Mouse (Mus musculus) cortical plate, adult 2 months (tissue): ENCODE results near the gene Tbl1xr1. TPM values are rescaled to one million over a fixed set of nuclear protein-coding genes. Genes with fewer than 3 reads are reported as not detected.

ENCODE experiments used
- H3K27ac ChIP-seq: fragments of 200-500 bp; 2 replicates; pipeline ENCODE4 v1.5.1; 2012; ENCODE audit warnings: low read length, control low read depth, inconsistent platforms; ENCODE audit not compliant: insufficient read depth
- H3K4me1 ChIP-seq: fragments of 200-500 bp; 2 replicates; pipeline ENCODE4 v1.6.1; 2011; ENCODE audit warnings: low read length; ENCODE audit not compliant: control insufficient read depth, insufficient read depth
- H3K4me3 ChIP-seq: fragments of 200-500 bp; 2 replicates; pipeline ENCODE4 v1.5.1; 2011; ENCODE audit warnings: mild to moderate bottlenecking, low read length, control low read depth; ENCODE audit not compliant: insufficient read depth
- CTCF ChIP-seq: fragments of 200-500 bp; IDR thresholded peaks from 2 replicates; pipeline ENCODE4 v1.5.1; 2011; ENCODE audit warnings: mild to moderate bottlenecking, control low read depth, low read length; ENCODE audit not compliant: insufficient read depth; ENCODE audit errors: extremely low read depth
- POLR2A ChIP-seq: fragments of 200-500 bp; IDR thresholded peaks from 2 replicates; pipeline ENCODE4 v1.6.1; 2011; ENCODE audit warnings: mild to moderate bottlenecking, low read length, control low read depth; ENCODE audit not compliant: insufficient read depth; ENCODE audit errors: extremely low read depth
- polyA plus RNA-seq: library from polyadenylated mRNA; depleted of rRNA; stranded (reverse); fragments of >200 nt; gene quantifications from 2 replicates; pipeline ENCODE4 v1.2.3, GENCODE M21; 2012

Gene Tbl1xr1
- polyA plus RNA-seq, 1 experiment, result 48.9 TPM

GRCm38 (mm10) chr3:22228052-22228451 lies 151.6 kb downstream of the Tbl1xr1 start:
- H3K4me3 ChIP-seq, result no peak overlapping the region
- no peak overlapping the region for H3K27ac ChIP-seq
- no peak for TF ChIP-seq POLR2A
- no peak for TF ChIP-seq CTCF
- no peaks in the 10 kb centered on the region for H3K4me1 ChIP-seq

- H3K4me3 ChIP-seq, result no peak overlapping the region
- H3K27ac ChIP-seq, result no peak overlapping the region
- H3K4me1 ChIP-seq, result no peaks in the 10 kb centered on the region
- no peak for TF ChIP-seq CTCF
- no peak for TF ChIP-seq POLR2A
Measured at GRCm38 (mm10) chr3:22230635-22231034, 154.2 kb downstream of the Tbl1xr1 start.

GRCm38 (mm10) chr3:22238106-22238900 lies 161.9 kb downstream of the Tbl1xr1 start:
- Histone ChIP-seq H3K27ac (no peak overlapping the region), H3K4me3 (no peak overlapping the region), H3K4me1 (no peaks in the 10 kb centered on the region)
- TF ChIP-seq POLR2A (no peak), CTCF (no peak)
